Mouse (Mus musculus) hindbrain, embryonic 16.5 days (tissue): ENCODE results near the gene H2afb3. TPM values are rescaled to one million over a fixed set of nuclear protein-coding genes. Genes with fewer than 3 reads are reported as not detected.

Experiments used
- polyA plus RNA-seq: library from polyadenylated mRNA; unstranded; fragments of >200 nt; fragmentation: Nextera tagmentation; extraction: Ambion mirVana; gene quantifications from 2 replicates; pipeline ENCODE4 v1.2.1, GENCODE M21; 2015

The H2afb3 gene
- polyA plus RNA-seq, 1 experiment from 2014 or later = not detected

Other genes with a start within 250 kb of the H2afb3 start
- gene Pcdh11x, start 22.8 kb downstream of the H2afb3 start, polyA plus RNA-seq = 43.5 and 49.9 TPM in 2 replicates